Mouse (Mus musculus): ENCODE measurements around the gene Snd1. TPM values are rescaled to one million over a fixed set of nuclear protein-coding genes. Genes with fewer than 3 reads are reported as not detected.

Gene Snd1
- polyA plus RNA-seq, 1 experiment, result 57.6 TPM

DNA sequence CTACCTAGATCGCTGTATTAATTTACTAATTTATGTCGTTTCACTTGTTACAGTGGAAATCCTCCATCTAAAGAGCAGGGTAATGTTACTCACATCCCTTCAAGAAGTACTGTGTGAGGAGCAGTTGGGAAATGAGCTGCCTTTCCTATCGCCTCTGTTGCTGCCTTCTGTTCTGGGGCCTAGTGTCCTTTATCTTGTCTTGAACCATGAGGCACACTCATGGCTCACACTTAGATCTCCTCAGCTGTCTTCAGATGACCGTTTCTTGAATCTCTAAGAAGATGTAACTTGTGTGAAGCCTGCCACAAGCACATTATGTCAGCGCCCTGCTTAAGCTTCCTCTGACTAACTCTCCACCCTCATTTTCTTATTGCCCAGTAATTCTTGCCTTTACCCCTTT lies 147.0 kb downstream of the Snd1 start:
- peaks cover 91% of the 10 kb centered on the region for H3K4me1 ChIP-seq

DNA sequence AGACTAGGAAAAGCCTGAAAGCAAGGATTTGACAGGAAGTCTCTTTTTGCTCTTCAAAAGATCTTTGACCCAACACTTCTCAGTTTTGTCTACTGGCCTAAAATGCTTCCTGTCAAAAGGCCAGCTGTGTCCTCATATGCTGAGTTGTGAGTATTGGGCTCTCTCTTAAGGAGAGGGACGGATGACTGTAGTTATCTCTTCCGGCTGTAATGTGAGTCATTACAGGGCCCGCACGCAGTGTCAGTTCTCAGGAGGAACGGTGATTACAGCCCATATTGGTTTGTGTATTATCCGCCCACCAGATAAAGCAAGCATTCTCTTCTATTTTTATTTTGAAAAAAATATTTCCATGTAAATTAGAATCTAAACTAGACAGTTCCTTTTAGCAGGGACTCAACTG lies 147.6 kb downstream of the Snd1 start:
- Histone ChIP-seq H3K4me3 (replicated peaks) (peak overlapping the region; percentile 71), H3K9me3 (no peaks in the 10 kb centered on the region), H3K36me3 (replicated peaks; ENCODE audit: low read length) (peaks cover 16% of the 10 kb centered on the region), H3K4me1 (peaks cover 88% of the 10 kb centered on the region), H3K27me3 (replicated peaks) (no peaks in the 10 kb centered on the region)
- TF ChIP-seq FLI1 (IDR thresholded peaks at IDR 0.05; ENCODE audit: low read length) (no peak), GATA1 (IDR thresholded peaks at IDR 0.05; ENCODE audit: borderline replicate concordance, low read length) (0 out of 3 replicates have a peak, but pooled peaks have one; percentile 55)

More for the DNA sequence above, 147.0 kb downstream of the Snd1 start:
- H3K9me3 ChIP-seq, result no peaks in the 10 kb centered on the region
- TF ChIP-seq GATA1 (IDR thresholded peaks at IDR 0.05; ENCODE audit: borderline replicate concordance, low read length), result no peak
- no peak for TF ChIP-seq FLI1 (IDR thresholded peaks at IDR 0.05; ENCODE audit: low read length)
- H3K36me3 ChIP-seq (replicated peaks; ENCODE audit: low read length), result peaks cover 11% of the 10 kb centered on the region
- peak overlapping the region; percentile 73 for H3K4me3 ChIP-seq (replicated peaks)
- H3K27me3 ChIP-seq (replicated peaks), result no peaks in the 10 kb centered on the region

DNA sequence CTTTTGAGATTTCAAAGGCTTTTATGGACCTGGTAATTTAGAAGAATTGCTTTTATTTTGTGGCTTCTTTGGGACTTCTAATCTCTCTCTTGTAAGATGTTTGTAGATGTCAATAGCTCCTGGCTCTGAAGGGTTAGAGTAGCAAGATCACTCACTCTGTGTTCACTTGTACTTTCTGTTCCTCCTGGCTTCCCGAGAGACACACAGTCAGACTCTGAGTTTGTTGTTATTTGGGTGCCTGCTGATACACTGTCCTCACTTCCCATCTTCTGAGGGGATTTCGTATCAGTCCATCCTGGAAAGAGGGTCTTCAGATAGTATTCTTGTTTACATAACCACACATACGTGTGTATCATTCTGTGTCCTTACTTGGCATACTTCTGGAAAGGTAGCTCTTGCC lies 148.0 kb downstream of the Snd1 start:
- no peaks in the 10 kb centered on the region for H3K9me3 ChIP-seq
- peaks cover 20% of the 10 kb centered on the region for H3K36me3 ChIP-seq (replicated peaks; ENCODE audit: low read length)
- H3K4me1 ChIP-seq, result peaks cover 86% of the 10 kb centered on the region
- H3K27me3 ChIP-seq (replicated peaks), result no peaks in the 10 kb centered on the region
- H3K4me3 ChIP-seq (replicated peaks), result peak overlapping the region; percentile 67
- no peak for TF ChIP-seq GATA1 (IDR thresholded peaks at IDR 0.05; ENCODE audit: borderline replicate concordance, low read length)
- no peak for TF ChIP-seq FLI1 (IDR thresholded peaks at IDR 0.05; ENCODE audit: low read length)

DNA sequence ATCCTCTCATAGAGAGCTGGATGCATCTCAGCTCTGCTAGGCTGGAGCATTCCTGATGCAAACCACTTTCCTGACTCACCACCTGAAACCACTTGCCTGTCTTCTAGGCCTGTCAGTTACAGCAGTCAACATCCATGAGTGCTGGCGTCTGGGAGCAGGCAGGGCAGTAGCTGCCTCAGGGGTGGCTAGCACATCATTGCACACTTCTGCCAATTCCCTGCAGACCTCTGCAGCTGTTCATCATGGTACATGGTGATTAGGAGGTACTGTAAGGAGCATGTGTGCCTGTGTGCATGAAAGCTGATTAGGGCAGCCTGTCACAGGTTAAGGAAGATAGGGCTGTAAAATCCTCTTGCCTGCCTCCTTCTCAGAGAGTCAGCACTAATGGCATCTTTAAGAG lies 153.5 kb downstream of the Snd1 start:
- H3K27me3 ChIP-seq (replicated peaks), result no peaks in the 10 kb centered on the region
- TF ChIP-seq FLI1 (IDR thresholded peaks at IDR 0.05; ENCODE audit: low read length), result no peak
- TF ChIP-seq GATA1 (IDR thresholded peaks at IDR 0.05; ENCODE audit: borderline replicate concordance, low read length), result no peak
- peaks cover 52% of the 10 kb centered on the region for H3K4me1 ChIP-seq
- peaks cover 49% of the 10 kb centered on the region for H3K36me3 ChIP-seq (replicated peaks; ENCODE audit: low read length)
- no peaks in the 10 kb centered on the region for H3K9me3 ChIP-seq
- H3K4me3 ChIP-seq (replicated peaks), result no peak overlapping the region

DNA sequence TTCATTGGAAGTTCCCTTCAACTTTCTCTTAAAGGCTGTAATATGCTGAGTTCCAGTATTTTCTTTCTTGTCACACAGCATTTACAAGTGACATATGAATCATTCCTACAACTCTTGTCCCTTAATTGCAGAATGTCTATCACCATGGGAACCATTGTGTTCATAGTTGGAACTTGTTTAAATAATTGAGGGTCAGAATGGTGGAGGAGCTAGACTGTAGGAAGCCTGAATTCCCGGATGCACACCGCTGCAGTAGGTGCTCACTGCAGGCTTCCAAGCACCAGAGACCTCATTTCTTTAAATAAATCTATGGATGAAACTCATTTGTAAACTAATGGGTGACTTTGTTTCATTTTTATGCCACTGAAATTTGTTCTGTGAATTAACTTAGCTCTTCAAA lies 154.9 kb downstream of the Snd1 start:
- Histone ChIP-seq H3K27me3 (replicated peaks) (no peaks in the 10 kb centered on the region), H3K36me3 (replicated peaks; ENCODE audit: low read length) (peaks cover 54% of the 10 kb centered on the region), H3K4me3 (replicated peaks) (no peak overlapping the region), H3K4me1 (peaks cover 38% of the 10 kb centered on the region), H3K9me3 (no peaks in the 10 kb centered on the region)
- no peak for TF ChIP-seq GATA1 (IDR thresholded peaks at IDR 0.05; ENCODE audit: borderline replicate concordance, low read length)
- no peak for TF ChIP-seq FLI1 (IDR thresholded peaks at IDR 0.05; ENCODE audit: low read length)

DNA sequence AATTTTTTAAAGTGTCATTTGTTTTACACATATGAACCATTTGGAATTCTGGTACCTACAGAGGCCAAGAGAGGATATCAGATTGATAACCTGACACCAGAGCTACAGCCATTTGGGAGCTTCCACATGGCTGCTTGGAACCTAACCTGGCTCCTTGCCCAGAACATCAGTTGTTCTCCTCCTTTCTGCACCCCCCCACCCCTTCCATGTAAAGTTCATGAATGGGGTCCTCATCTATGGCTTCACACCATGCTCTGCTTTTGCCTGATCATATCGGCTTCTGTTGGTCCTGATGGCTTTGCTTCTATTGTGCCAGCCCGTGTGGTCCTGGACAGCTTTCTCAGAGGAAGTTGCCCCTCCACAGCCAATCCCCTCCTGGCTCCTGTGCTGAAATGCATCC lies 156.0 kb downstream of the Snd1 start:
- Histone ChIP-seq H3K4me3 (replicated peaks) (no peak overlapping the region), H3K9me3 (no peaks in the 10 kb centered on the region), H3K36me3 (replicated peaks; ENCODE audit: low read length) (peaks cover 54% of the 10 kb centered on the region), H3K4me1 (peaks cover 38% of the 10 kb centered on the region), H3K27me3 (replicated peaks) (no peaks in the 10 kb centered on the region)
- TF ChIP-seq GATA1 (IDR thresholded peaks at IDR 0.05; ENCODE audit: borderline replicate concordance, low read length) (no peak), FLI1 (IDR thresholded peaks at IDR 0.05; ENCODE audit: low read length) (no peak)

DNA sequence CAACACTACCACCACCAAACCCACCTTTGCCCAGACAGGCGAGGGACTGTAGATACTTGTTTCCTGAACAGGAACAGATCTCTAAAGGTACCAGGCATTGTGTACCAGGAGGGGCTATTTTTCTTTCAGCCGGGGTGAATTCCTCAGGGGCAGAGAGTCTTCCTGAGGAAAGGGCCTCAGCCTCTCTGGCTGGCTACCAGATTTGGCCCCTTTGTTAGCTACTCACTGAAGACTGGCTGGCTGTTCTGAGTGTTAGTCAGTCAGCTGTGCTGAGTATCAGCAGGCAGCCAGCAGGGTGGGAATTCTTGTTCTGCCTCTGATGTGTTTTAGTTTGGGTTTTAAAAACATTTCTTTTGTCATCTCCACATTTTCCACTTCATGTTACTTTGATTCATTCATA lies 158.2 kb downstream of the Snd1 start:
- Histone ChIP-seq H3K4me1 (peaks cover 43% of the 10 kb centered on the region), H3K36me3 (replicated peaks; ENCODE audit: low read length) (peaks cover 43% of the 10 kb centered on the region), H3K4me3 (replicated peaks) (no peak overlapping the region), H3K27me3 (replicated peaks) (no peaks in the 10 kb centered on the region), H3K9me3 (no peaks in the 10 kb centered on the region)
- TF ChIP-seq GATA1 (IDR thresholded peaks at IDR 0.05; ENCODE audit: borderline replicate concordance, low read length), result no peak
- no peak for TF ChIP-seq FLI1 (IDR thresholded peaks at IDR 0.05; ENCODE audit: low read length)

DNA sequence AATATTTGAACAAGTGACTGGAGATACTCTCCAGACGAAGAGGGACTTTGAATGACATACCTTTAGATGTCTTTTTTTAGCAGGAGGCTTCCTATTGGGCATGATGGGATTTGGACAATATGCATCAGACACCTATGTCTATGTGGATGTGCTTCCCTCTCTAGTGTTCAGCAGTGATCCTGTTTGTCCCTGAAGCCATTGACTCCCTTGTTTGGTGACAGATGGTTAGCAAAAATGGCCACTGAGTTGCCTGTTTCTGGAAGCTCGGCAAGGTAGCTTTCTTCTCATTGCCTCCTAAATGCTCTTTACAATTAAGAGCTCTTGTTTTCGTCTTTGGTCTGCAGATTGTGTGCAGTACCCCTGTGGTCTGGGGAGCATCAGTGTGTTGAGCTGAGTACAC lies 158.7 kb downstream of the Snd1 start:
- Histone ChIP-seq H3K4me3 (replicated peaks) (no peak overlapping the region), H3K27me3 (replicated peaks) (no peaks in the 10 kb centered on the region), H3K36me3 (replicated peaks; ENCODE audit: low read length) (peaks cover 42% of the 10 kb centered on the region), H3K4me1 (peaks cover 40% of the 10 kb centered on the region), H3K9me3 (no peaks in the 10 kb centered on the region)
- TF ChIP-seq GATA1 (IDR thresholded peaks at IDR 0.05; ENCODE audit: borderline replicate concordance, low read length), result no peak
- no peak for TF ChIP-seq FLI1 (IDR thresholded peaks at IDR 0.05; ENCODE audit: low read length)

DNA sequence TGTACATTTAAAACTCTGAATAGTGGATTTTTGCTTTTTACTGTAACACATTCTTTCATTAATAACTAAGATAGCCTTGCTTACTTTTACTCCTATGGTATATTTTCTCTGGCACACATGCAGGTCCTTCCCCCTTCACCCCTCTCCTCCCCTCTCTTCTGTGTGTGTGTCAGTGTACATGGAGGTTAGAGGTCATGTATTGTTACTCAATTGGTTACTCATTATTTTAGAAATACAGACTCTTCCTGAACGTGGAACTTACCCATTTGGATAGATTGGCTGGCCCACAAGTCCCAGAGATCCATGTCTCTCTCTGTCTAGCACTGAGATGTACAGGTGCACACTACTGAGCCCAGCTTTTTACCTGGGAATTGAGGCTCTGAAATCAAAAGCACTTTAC lies 160.2 kb downstream of the Snd1 start:
- H3K9me3 ChIP-seq, result no peaks in the 10 kb centered on the region
- peaks cover 37% of the 10 kb centered on the region for H3K4me1 ChIP-seq
- no peak overlapping the region for H3K4me3 ChIP-seq (replicated peaks)
- H3K27me3 ChIP-seq (replicated peaks), result no peaks in the 10 kb centered on the region
- TF ChIP-seq FLI1 (IDR thresholded peaks at IDR 0.05; ENCODE audit: low read length), result no peak
- TF ChIP-seq GATA1 (IDR thresholded peaks at IDR 0.05; ENCODE audit: borderline replicate concordance, low read length), result no peak
- peaks cover 44% of the 10 kb centered on the region for H3K36me3 ChIP-seq (replicated peaks; ENCODE audit: low read length)

DNA sequence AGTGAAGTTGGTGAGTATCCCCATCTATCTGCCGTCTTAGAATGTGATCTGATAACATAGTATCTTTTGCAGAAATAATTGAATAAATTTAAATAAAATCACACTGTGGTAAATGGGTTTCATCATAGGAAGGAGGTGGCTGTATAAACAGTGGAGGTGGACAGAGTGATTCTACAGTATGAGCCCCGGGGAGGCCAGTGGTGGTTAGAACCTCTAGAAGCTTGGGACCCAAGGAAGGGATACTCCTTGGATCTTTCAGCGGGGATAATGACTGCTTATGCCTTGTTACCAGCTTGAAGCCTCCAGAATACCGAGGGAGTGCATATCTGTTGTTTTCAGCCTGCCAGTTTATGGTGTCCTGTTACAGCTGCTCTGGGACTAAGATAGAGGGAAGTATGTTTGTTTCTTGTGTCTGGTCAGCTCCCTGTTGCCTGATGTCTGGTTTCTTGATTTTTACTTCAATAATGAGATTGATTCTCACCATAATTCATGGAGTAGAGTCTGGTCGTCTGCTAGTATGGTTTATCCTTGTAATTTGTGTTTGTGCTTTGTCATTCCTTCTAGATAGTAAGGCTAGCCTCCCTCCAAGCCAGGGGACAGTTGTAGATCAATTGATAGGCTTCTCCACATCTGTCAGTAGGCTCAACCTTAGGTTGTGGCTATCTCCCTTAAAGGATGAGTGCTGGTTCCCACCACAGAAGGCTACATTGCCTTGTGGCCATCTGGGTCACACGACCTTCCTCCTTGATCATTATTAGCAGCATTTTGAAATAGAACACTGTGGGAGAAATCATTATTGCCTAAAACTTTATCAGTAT lies 160.8 kb downstream of the Snd1 start:
- peaks cover 51% of the 10 kb centered on the region for H3K36me3 ChIP-seq (replicated peaks; ENCODE audit: low read length)
- TF ChIP-seq FLI1 (IDR thresholded peaks at IDR 0.05; ENCODE audit: low read length) (no peak), GATA1 (IDR thresholded peaks at IDR 0.05; ENCODE audit: borderline replicate concordance, low read length) (no peak)
- peaks cover 36% of the 10 kb centered on the region for H3K4me1 ChIP-seq
- no peak overlapping the region for H3K4me3 ChIP-seq (replicated peaks)
- no peaks in the 10 kb centered on the region for H3K9me3 ChIP-seq
- no peaks in the 10 kb centered on the region for H3K27me3 ChIP-seq (replicated peaks)
